Mouse (Mus musculus) thymus, postnatal 14 days (tissue): ENCODE measurements around the gene Eftud2.

Source experiments
- DNase-seq: peaks from one replicate; pipeline ENCODE4 v3.0.0; 2021

Eftud2 gene

DNA sequence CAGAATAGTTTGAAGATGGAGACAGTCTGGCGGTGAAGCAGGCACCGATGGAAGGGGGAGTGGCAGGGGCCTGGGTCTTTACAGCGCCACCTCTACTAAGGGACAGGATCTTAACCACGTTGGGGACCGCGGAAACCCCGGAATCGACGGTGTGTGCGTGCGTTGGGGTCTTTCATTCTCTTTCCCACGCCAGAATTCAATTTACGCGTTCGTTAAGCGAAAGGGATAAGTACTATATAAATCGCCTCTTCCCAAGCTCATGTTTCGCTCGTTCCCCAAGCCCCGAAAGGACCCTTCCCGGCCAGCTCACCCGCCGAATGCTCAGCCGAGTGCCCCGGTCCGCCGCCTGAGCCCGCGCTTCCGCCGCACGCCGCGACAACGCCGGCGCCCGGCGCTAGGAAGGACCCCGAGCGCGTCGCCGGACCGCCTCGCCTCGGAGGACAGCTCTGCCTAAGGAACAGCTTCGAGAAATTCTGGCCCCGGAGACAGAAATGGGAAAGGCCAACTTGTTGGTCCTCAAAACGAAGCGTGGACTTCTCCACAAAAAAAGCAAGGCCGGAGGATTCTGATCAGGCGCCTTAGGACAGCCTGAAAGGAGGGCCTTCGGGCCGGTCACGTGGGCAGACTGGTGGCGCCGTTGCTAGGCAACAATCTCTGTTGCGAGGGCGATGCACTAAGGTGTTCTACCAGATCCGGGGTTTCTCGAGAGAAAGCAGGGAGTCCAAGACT is at the start of gene Eftud2, which contains the start of gene Ccdc103:
TSS of gene Eftud2 (minus strand) at position 401 of the 729 bp plus-strand sequence.
TSS of gene Ccdc103 (plus strand) at position 620 of the 729 bp plus-strand sequence.
- DNase-seq, result peak; percentile 93

DNA sequence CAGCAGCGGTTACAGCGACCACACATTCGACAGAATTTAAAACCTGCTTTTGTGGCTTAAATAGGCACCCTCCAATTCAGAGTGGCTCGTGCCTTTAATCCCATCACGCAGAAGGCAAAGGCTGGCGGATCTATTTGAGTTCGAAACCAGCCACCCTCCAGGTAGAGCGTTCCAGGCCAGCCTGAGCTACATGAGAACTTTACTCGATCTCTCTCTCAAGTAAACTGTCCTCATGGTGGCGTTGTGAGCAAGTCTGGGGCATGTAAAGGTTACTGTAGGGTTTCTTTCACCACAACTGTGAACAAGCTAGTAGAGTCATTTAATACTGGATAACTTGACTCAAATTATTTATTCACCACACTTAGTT is 44.5 kb upstream of the Eftud2 start:
- DNase-seq, result peak; percentile 61

DNA sequence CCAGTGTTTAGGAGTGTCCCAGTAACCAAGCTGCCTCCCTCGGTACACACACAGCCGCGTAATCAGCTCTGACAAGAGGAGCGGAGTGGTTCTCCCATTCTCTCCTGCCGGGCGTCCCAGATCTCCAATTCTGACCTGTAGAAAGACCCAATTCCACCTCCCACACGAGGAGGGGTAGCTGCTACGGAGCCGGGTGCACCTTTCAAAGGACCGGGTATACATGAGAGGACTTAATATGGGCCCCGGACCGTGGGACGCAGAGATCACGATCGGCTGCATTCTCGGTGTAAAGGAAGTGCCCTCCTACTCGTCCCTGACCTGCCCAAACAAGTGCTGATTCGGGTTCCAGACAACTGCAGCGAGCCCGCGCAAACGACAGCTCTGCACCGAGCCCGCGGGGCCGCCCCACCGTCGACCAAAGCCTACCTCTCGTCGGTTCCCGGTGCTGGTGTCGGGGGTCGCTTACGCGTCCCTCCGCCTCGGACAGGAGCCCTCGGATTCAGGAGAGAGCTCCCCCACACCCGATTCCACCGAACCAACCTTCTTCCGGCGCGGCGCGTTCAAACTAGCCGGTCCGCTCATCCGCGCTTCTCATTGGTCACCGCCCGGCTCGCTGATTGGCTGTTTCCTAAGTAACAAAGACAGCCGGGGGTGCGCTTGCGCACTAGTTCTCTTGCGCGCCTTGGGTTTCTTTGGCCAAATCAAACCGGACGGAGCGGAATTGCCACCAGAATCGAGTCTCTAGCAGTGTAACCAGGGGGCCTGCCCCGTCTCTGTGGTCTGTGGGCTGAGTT is 44.0 kb upstream of the Eftud2 start, which contains the start of gene Kif18b:
TSS of gene Kif18b (minus strand) at position 568 of the 794 bp plus-strand sequence.
- DNase-seq, result peak; percentile 94

DNA sequence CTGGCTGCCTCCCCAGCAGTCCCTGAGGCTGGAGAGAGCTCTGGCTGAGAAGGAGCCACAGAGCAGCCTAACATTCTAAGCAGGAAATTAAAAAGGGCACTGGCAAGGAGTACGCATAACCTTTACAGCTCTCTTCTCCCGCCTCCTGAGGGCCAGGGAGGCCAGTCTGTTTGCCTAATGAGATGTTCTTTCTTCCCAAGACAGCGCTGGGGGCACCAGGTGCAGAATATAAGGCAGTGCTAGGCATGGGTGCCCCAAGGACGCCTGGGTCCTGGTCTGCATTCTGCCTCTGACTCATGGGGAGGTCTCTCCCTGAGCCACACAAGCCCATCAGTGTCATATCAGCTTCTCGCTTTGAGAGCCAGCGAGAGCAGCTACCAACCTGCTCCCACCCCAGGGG is 40.7 kb upstream of the Eftud2 start:
- DNase-seq, result no peak

DNA sequence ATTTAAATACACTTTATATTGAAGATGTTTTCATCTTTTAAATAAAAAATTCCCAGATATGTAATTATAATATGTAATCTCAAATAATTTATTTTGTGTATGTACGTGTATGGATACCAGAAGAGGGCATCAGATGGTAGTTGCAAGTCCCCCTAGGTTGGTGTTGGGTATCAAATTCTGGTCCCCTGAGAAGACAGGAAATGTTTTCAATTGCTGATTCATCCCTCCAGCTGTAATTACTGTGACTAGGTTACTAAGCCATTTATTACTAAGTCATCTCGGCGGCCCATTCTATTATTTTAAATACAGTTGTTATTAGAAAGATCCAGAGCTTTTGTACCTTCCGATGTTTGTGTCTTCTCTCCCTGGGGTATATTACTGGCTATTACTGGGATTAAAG is 37.3 kb upstream of the Eftud2 start:
- DNase-seq, result no peak

DNA sequence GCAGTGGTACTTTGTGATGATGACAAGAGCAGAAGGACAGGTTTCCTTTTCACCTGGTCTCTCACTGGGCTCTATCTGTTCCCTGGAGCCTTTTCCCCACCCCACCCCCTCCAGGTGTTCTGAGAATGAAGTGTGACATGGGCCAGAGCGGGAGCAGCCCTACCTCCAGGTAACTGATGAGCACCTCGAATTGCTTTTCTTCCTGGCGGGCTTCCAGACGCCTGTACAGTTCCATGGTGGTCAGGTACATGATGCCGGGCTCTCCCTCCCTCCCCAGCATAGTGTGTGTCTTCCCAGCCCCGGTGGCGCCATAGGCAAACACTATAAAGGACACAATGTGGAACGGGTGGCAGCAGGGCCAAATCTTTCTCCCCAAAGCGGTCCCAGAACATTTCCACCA is 34.6 kb upstream of the Eftud2 start:
- no peak for DNase-seq

DNA sequence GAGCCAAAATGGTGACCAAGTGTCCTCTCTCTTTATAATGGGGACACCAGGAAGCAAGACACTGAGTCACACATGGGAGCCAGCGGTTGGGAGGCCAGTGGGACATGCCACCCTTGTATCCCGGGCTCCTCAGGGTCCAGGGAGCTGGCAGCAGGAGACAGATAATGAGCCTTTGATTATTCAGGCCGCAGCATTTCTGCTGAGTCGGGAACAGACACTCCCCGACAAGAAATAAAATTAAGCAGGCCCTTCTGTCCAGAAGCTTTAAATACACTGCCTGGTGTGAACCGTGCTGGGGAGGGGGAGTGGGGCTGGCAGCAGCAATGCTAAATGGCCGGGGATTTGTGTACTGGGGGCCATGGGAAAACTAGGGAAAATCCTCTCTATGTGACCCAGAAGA is 30.6 kb upstream of the Eftud2 start:
- no peak for DNase-seq

DNA sequence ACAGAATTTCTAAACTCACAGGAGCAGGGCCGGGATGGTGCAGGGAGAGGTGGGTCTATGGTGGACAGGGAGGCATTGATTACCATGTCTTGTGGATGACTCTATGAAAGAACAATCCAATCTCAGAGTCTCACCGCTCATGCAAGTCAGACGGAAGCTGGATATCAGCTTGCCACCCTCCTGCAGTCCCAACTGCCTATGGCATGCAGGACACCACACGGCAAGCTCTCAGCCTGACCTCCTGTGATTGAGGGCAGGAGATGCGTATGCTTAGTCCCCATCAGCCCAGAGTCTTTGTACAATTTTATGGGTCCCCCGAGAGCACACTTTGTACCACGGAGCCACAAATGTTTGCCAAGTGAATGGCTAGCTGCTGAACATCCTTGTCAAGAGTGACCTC is 22.9 kb upstream of the Eftud2 start:
- DNase-seq, result no peak

DNA sequence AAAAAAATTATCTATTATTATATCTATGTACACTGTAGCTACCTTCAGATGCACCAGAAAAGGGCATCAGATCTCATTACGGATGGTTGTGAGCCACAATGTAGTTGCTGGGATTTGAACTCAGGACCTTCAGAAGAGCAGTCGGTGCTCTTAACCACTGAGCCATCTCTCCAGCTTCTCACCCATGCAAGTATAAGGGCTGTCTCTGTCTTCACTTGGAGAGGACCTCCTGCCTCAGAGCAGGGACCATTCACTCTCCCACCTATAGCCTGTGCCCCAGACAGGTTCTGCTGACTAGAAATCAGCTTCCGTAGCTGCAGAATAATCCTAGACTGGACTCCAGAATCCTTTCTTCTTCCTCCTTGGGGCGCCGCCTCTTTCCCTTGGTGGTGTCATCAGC is 21.3 kb upstream of the Eftud2 start:
- no peak for DNase-seq

DNA sequence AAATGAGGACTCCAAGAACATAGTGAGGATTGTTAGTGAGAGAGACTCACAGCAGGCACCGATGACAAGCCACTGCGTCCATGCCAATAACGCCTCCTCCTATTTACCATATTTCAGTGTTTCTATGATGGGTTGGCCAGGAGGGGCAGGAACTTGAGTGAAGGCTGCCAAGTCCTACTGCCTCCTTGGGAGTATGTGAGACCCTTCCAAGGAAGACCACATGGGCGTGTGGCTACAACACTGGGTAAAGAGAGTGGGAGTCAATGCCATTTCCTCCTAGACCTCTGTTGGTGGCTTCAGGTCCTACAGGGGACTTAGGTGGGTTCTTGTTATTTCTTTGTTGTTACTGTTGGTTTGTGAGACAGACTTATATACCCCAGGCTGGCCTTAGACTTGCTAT is 20.4 kb upstream of the Eftud2 start:
- DNase-seq, result no peak

DNA sequence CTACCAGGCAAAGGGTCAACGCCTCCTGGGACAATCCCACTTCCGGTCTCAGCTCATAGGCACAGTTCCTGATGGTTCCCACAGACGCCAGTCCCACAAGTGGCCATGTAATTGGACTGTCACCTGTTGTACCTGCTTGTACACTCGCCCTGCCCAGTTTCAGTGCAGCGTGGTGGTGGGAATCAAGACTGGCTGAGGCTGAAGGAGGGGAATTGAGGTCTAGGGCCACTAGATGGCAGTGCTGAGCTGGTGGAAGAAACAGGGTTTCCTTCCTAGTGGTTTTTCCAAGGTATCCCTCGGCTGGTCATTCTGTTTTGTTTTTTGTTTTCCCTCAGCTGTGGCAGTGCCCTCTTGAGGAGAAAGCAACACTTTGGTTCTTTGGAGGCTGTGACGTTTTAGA is 20.0 kb upstream of the Eftud2 start, which contains the start of gene Gfap:
TSS of gene Gfap (minus strand) at position 150 of the 400 bp plus-strand sequence.
- peak; percentile 63 for DNase-seq

DNA sequence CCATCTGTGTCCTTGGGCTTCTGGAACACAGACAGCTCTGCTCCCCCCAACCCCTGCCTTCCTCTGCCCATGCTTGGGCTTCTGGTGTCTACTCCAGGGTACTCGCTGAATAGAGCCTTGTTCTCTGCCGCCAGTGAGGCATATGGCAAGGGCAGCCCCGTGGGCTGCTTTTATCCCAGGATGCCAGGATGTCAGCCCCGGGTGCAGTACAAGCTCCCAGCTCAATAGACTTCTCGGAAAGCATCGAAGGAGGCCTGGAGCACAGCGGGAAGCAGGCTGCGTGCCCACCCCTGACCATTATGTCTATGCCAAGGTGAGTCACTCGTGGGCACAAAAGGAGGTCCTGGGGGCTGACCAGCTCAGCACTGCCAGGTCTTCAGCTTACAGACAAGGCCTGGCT is 17.6 kb upstream of the Eftud2 start:
- no peak for DNase-seq

DNA sequence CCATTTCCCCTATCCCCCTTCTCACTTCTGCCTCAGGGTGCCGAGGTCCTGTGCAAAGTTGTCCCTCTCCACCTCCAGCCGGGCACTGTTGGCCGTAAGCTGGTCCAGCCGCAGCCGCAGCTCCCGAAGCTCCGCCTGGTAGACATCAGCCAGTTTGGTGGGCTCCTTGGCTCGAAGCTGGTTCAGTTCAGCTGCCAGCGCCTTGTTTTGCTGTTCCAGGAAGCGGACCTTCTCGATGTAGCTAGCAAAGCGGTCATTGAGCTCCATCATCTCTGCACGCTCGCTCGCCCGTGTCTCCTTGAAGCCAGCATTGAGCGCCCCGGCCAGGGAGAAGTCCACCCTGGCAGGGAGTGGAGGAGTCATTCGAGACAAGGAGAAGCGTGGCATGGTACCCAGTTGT is 15.9 kb upstream of the Eftud2 start:
- DNase-seq, result no peak

DNA sequence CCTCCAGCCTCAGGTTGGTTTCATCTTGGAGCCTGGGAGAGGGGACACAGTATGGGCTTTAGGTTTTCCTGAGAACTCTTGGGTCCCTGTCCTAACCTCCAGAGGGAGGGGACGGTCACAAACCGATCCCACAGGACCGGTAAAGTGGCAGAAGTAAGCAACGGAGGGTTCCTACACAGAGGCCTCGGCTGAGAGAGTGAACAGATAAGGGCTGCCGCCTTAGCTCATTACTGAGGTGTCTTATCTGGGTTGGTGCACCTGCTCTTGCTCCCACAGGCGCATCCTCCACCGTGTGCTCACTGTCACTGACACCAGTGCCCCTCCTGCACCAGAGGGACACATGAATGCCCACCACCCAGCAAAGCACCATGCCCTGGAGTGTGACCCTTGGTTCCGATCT is 15.0 kb upstream of the Eftud2 start:
- no peak for DNase-seq

DNA sequence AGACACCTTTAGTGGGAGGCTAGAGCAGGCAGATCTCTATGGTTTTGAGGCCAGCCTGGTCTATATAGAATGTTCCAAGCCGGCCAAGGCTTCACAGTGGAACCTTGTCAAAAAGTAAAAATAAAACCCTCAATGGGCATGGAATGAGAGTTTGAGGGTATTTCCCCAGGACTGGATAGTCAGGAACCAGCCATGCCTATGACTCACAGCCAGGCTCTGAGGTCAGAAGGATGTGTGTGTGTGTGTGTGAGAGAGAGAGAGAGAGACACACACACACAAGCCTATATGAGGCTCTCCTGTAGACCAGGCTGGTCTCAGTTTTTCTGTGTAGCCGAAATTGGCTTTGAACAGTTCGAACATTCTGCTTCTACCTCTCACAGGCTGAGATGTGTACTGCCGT is 13.9 kb upstream of the Eftud2 start:
- no peak for DNase-seq

DNA sequence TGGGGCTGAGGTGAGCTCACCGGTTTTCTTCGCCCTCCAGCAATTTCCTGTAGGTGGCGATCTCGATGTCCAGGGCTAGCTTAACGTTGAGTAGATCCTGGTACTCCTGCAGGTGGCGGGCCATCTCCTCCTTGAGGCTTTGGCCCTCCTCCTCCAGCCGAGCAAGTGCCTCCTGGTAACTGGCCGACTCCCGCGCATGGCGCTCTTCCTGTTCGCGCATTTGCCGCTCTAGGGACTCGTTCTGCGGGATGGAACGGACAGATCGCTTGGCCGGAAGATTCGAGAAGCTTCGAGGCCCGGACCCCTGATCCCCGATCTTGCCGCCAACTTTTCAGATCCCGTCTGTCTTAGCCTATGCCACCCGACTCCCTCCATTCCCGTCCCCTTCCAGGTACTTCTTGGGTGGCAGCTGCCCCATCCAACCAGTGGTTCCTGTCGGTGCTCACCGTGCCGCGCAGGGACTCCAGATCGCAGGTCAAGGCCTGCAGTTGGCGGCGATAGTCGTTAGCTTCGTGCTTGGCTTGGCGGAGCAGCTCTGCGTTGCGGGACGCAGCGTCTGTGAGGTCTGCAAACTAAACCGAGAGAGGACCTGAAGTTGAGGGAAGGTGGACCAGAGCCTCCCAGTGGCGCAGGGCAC is 12.3 kb upstream of the Eftud2 start:
- DNase-seq, result peak; percentile 79

DNA sequence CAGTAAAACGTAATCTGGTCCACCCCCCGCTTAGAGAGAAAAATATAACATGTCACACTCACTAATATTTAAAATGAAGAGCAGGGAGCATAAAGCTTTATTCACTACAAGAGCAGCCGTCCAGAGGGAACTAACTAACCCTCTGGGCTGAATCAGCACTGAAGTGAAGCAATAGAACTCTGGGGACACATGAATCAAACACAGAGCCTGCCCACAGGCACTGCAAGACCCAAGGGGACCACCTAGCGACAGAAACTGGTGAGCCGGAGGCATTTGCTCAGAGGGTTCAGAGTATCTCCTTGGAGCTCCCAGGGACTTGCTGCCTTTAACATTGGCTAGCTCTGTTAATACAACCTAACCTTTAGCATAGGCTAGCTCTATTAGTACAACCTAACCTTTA is 9.3 kb upstream of the Eftud2 start:
- no peak for DNase-seq

DNA sequence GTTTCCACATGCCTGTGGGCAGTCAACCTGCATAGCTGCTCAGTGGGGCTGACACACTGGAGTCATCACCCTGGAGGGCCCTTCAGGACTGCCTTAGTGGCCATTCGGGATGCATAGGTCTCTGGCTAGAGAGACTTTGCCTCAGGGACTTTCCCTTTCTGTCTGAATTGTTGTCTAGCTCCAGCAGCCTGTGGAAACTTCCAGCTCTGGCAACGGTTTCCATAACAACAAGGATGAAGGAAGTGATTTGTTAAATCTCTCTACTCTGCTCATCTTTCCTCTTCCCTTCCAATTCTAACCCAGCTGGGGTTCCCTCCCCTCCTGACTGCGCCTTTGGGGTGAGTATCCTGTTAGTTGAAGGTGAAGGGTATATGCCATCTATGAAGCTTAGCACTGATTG is 7.3 kb upstream of the Eftud2 start:
- no peak for DNase-seq

DNA sequence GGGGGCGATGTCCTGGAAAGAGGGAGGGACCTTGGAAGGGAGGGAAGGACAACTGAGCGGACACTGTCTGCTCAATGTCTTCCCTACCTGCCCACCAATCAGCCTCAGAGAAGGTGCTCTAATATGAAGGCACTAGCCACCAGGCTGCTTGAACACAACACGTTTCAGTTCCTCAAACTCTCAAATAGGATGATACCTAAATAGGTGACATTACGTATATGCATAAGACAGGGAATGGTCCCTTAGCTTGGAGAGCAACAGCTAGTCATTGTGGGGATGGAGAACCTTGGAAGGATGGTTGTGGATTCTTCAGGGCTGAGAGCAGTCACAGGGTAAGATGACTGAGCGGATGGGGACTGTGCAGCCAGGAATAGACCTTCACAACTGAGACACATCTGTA is 6.6 kb upstream of the Eftud2 start:
- DNase-seq, result no peak

DNA sequence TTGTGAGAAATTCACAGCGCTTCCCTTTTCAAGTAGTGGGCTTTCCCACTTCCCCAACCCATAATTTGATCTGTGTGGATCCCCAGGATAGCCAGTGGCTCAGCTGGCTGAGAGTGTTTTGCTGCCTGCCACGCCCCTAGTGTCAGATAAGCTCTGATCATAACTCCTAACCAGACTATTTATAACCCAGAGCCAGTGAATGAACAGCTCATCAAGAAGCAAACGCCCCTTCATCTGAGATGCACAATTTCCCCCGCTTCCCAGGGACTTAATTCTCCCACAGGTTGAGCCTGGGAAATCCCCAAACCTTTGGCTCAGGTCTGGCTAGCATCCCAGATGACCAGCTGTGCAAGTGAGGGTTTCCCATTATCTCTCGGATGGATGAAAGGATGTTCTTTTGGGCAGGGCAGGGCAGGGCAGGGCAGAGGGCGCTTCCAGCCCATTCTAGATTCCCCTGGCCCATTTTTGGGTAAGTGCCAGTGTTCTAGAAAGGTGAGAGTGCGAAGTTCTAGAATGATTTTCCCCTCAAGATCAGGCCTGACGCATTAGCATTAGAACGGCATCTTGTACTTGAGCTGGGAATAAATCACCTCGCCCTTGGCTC is 3.9 kb upstream of the Eftud2 start, which contains the start of gene Fam187a:
TSS of gene Fam187a (plus strand) at position 554 of the 604 bp plus-strand sequence.
- no peak for DNase-seq

DNA sequence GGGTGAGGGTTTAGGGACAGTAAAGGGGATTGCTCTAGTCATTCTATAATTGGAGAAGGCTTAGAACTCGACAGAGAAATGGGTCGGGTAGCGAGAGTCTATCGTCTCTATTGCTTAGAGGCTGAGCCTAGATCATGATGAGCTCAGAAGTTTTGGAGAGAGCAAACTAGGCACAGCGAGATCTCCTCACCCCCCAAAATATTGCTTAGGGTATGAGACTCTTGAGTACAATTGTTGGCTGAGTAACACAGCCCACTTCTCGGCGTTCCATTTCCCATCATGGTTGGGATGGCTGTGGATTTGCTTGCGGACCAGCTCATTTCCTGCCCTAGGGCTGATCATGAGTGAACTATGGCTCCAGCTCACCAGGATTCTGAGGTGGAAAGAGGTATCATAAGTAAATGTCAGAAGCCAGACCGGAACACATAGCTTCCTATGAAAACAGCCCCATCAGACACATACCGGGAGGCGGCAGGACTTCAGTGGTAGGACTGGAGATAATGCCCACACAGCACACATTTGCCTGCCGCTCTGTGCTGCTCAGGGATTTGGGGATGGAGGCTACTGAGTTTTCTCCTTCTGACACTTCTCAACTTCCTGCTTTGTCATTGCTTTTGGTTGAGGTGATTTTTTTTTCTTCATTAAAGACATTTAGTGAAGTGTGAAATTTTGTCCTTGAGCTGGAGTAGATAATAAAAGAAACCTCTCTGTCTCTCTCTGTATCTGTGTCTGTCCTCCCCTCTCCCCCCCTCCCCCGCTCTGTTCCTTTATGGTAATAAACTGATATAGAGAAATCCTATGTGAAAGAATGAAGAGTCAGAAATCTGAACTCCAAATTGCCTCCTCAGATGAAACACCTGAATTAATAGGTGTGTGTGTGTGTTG is 771 bp upstream of the Eftud2 start:
- DNase-seq, result peak; percentile 17

DNA sequence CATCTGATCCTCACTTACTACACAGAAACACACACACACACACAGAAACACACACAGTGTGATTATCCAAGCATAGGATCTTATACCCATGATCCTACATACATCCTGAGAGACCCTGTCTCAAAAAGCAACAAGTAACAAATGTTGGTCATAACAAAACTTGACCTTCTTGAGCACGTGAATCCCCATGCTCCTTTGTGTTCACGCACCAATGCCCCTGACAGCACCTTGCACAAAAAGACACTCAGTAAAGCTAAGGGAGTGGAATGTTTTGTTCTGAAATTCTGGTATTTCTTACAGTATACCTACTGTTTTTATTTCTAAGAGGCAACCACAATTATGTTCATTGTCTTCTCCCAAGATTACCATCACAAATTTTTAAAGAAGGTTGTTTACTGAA is 1.2 kb downstream of the Eftud2 start:
- DNase-seq, result no peak
